Mouse (Mus musculus) naive thymus-derived CD4-positive, alpha-beta T cell, adult 5 months (primary cell): ENCODE measurements around the gene Hmox2. TPM values are rescaled to one million over a fixed set of nuclear protein-coding genes. Genes with fewer than 3 reads are reported as not detected.

Experiments used
- polyA plus RNA-seq: library from polyadenylated mRNA; unstranded; fragments of 100-300 nt; shearing (Covaris generic); gene quantifications from one replicate; pipeline ENCODE4 v1.2.1, GENCODE M21; 2017

The Hmox2 gene
- 67.4 TPM for polyA plus RNA-seq

GRCm38 (mm10) chr16:4725780-4726527 is at the start of gene Hmox2:
Hmox2 (plus strand) TSS chr16:4726361.

GRCm38 (mm10) chr16:4679121-4680018 is 46.8 kb upstream of the Hmox2 start, which contains the start of gene Coro7:
Coro7 (minus strand) TSS chr16:4679777.

GRCm38 (mm10) chr16:4718753-4719518 is 7.2 kb upstream of the Hmox2 start, which contains the start of gene Nmral1:
Nmral1 (minus strand) TSS chr16:4719356.

GRCm38 (mm10) chr16:4789810-4790559 is 63.8 kb downstream of the Hmox2 start, which contains the start of gene Cdip1:
Cdip1 (minus strand) TSS chr16:4790292.

Other genes with a start within 250 kb of the Hmox2 start
- gene Srl, start 184.5 kb upstream of the Hmox2 start, polyA plus RNA-seq: 0.91 TPM
- 2.0 TPM for gene Tfap4, start 166.5 kb upstream of the Hmox2 start, polyA plus RNA-seq
- not detected for gene Glis2, start 131.6 kb upstream of the Hmox2 start, polyA plus RNA-seq
- 12.3 TPM for gene Pam16, start 101.4 kb upstream of the Hmox2 start, polyA plus RNA-seq
- gene Vasn, start 86.4 kb upstream of the Hmox2 start, polyA plus RNA-seq: 1.3 TPM
- 34.8 TPM for gene Dnaja3, start 86.4 kb upstream of the Hmox2 start, polyA plus RNA-seq
- gene Coro7, start 46.6 kb upstream of the Hmox2 start, polyA plus RNA-seq: 119 TPM
- 2.0 TPM for gene Nmral1, start 7.0 kb upstream of the Hmox2 start, polyA plus RNA-seq
- gene Cdip1, start 63.9 kb downstream of the Hmox2 start, polyA plus RNA-seq: 91.3 TPM
- gene 4930562C15Rik, start 109.1 kb downstream of the Hmox2 start, polyA plus RNA-seq: not detected
- 104 TPM for gene Ubald1, start 154.0 kb downstream of the Hmox2 start, polyA plus RNA-seq
- gene Mgrn1, start 159.9 kb downstream of the Hmox2 start, polyA plus RNA-seq: 61.7 TPM
- gene Nudt16l1, start 212.4 kb downstream of the Hmox2 start, polyA plus RNA-seq: 64.3 TPM
- 69.7 TPM for gene Anks3, start 237.8 kb downstream of the Hmox2 start, polyA plus RNA-seq